Mouse (Mus musculus) cerebellum, adult 11 months (tissue): ENCODE measurements around the gene Tpi1.
"Not testable (repeated sequence)": the region's sequence is repeated elsewhere in the genome, so short reads cannot be mapped to it uniquely, and the experiment has no call there.

ENCODE experiments used
- DNase-seq: peaks from one replicate; pipeline ENCODE4 v3.0.0; 2022

Tpi1 gene

DNA sequence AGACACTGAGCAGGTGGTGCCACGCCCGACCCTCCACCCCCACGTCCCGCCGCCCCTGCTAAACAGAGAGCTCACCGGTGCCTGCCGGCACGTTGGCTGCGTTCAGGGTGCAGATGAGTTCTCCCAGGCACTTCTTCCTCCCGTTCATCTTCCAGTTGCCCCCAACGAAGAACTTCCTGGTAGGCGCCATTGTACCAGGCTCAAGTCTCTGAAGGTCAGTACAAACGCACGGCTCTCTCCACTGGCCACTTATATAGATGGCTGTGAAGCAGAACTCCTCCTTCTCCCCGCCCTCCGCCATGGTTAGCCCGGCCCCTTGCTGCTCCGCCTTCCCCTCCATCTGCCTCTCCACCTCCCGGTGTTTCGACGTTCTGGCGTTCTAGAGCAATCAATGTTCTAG, at the start of gene Tpi1:
TSS of gene Tpi1 (minus strand) at position 364 of the 400 bp plus-strand sequence.
- peak; percentile 91 for DNase-seq

DNA sequence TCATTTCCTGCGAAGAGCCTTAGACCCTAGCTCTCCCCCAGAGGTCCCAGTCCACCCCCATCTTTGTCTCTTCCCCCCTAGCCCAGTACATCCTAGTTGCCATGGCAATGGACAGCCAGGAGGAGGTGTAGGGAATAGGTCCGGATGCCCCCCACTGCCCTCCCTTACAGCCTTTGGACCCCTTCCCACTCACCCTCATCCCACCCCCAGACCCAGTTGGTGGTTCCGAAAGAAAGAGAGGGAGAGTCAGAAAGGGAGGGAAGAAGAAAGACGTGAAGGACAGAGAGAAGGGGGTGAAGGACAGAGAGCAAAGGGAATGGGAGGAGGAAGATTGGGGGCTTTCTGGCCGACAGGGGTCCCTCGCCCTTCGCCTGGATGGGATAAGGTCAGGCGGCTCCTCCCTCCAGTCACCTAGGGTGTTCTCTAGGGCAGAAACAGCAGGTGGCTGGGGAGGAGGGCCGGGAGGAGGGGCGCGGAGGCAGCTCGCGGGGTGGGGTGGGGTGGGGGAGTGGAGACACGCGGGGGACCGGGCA, 49.1 kb upstream of the Tpi1 start:
- peak; percentile 45 for DNase-seq

- DNase-seq, result peak; percentile 32
These were observed 48.5 kb upstream of the Tpi1 start for GRCm38 (mm10) chr6:124862406-124863124.

DNA sequence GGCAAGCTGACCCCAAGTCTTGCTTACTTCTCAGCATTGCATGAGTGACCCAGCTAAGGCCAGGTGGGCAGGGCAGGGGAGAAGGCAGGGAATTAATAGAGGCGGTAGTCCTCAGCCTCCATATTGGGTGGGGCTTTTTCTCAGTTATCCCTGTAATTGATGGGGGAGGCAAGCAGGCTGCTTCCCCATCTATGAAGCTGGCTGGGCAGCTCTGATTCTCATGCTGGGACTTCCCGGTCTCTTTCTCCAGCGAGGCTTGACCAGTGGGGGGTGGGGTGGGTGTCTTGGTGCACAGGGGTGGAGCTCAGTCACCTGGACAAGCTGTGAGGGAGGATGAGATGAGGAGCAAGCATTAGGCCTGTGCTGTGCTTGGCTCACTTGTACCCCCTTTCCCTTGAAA, 47.7 kb upstream of the Tpi1 start:
- DNase-seq, result no peak

- peak; percentile 42 for DNase-seq
These were observed 47.2 kb upstream of the Tpi1 start for GRCm38 (mm10) chr6:124861266-124861665.

DNA sequence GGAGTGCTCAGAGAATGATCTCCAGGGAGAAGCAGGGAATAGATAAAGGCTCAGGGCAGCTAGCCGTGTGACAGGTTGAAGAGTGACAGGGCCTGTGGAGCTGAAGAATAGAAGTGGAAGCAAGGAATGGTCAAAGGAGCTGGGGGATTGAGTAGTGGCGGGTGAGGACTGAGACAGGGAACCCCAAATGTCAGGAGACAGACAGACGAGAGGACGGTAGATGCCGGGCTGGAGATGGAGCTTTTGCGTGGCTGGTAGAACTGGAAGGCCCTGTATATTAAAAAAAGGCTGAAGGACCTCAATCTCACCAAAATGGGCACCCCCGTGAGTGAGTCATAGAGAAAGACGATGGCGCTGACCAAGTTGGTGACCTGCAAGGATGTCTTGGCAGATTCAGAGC, 46.4 kb upstream of the Tpi1 start:
- DNase-seq, result no peak

GRCm38 (mm10) chr6:124859725-124860124, 45.6 kb upstream of the Tpi1 start:
- DNase-seq, result peak; percentile 91

DNA sequence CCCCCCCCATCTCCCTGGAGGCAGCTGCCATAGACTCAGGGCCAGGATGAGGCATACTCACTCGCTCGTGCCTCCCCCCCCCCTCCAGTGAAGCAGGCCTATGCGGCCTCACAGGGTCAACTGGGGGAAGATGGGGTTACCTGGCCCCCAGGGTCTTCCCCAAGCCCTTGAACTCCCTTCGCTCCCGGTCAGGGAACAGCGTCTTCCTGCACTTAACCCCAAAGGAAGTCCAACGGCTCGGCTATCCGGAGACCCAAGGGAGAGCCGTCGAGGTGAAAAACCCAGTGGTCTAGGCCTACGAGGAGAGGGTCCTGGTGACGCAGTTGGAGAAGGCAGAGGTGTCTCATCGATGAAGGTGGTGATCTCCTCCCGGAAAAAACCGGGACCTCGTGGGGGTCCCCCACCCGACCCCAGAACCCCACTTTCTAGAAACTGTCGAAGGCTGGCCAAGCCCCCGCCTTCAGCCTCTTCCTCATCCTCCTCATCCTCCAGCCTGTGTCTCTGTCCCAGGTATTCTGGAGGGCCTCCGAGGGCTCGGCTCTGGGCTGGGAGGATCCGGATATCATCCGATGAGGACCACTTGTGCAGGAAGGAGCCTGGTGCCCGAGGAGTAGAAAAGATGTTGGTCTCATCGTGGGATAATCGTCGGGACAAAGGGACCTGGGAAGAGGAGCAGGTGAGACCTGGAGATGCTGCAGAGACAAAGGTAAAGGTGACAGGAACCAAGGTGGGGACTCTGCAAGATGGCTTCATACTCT, 44.6 kb upstream of the Tpi1 start:
- peak; percentile 43 for DNase-seq

DNA sequence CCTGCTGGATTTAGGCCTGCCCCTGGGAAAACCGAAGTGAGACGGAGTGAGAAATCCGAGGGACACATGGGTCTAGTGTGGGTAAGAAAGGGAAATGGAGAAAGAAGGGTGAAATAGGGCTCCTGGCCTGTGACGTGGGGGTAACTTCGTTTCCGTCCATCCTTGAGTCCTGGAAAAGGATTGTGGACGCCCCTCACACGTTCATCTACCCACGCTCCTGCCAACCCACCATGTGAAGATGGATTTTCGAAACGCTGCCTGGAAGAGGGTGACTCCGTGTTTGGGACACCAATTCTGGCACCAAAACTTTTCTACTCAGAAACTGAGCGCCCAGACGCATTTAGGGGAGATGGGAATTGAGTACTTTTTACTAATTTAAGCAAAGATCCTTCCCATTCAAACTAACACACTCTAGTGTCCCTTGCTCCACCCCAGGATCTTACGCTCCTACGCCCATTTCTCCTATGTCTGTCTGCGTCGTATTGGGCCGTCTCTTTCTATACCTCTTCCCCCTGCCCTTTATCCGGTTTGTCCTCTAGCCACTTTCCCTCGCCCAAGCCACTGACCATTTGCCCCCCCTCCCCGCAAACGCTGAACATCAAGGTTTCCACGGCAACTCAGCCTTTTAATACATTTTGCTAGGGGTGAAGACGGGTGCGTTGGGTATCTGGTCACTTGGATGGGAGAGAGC, 43.9 kb upstream of the Tpi1 start:
- DNase-seq, result peak; percentile 34

DNA sequence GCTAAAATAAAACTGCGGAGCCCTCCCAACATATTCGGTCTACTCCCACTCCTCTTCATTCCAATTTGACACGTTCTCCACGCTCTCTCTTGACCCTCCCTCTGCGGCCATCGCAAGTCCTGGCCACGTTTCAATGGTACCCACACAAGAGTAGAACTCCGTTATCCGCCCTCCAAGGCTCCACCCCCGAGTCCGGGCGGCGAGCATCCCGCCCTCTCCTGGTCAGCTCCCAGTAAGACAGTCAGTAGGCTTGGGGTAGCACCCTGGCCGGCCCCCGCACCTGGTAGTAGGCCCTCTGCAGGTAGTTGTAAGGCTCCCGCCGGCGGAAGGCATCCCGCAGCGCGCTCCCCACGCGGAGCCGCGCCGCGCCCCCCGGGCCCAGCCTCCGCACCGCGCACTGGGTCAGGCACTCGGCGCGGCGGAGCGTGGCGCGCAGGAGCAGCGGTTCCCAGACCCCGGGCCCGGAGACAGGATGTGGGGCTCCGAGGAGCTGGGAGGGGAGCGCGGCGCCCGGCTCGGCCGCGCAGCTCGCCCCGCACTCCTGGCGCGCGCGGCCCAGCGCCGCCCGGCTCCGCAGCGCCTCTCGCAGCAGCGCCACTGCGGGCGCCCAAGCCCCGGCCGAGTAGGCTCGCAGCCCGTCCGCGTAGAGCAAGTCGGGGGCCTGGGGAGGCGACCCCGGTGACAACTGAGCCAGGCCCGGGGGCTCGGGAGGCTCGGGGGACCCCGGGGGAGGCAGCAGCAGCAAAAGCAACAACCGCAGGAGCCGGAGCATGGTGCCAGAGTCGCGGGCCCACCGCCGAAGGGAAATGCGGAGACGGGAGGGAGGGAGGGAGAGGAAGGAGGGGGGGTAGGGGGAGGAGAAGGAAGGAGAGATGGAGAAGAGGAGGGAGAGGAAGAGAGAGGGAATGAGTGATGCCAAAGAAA, 43.1 kb upstream of the Tpi1 start, which contains the start of gene P3h3:
TSS of gene P3h3 (minus strand) at position 837 of the 924 bp plus-strand sequence.
- peak; percentile 90 for DNase-seq

DNA sequence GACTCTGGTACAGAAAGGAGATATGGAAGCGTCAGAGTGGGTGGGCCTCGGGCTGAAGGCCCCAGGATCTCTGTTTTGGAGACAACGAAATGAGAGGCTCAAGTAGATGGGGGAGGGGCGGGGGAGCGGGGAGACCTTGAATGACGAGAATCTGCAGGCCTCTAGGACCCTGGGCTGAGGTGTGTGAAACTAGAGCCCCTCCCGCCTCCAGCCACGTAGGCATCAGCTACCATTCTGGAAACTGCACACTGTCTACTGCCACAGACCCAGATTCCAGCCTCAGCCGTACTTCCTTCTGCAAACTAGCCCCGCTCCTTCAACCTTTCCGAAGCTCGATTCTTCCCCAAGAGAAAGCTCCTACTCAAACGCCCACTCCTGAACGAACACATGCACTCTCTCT, 42.2 kb upstream of the Tpi1 start:
- DNase-seq, result peak; percentile 46

DNA sequence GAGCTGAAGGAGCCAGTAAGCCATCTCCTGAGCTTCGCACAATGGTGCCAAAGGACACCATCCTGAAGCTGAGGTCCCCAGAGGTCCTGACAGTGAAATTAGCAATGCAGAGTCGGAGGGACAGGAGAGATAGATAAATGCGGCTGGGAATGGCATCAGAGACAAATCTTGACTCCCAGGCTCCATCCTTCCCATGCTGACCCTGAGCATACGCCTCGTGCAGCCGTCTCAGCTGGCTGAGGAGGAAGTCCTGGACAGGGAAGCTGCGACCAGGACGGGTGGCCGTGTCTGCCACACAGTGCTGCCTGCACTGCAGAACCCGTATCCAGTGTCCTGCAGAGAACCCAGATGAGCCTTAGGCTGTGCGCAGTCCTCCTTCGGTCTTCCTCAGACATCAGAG, 40.6 kb upstream of the Tpi1 start:
- DNase-seq, result no peak

- DNase-seq, result no peak
These were observed 36.4 kb upstream of the Tpi1 start for GRCm38 (mm10) chr6:124850535-124850934.

- DNase-seq, result peak; percentile 91
These were observed 33.2 kb upstream of the Tpi1 start for GRCm38 (mm10) chr6:124847305-124847704.

DNA sequence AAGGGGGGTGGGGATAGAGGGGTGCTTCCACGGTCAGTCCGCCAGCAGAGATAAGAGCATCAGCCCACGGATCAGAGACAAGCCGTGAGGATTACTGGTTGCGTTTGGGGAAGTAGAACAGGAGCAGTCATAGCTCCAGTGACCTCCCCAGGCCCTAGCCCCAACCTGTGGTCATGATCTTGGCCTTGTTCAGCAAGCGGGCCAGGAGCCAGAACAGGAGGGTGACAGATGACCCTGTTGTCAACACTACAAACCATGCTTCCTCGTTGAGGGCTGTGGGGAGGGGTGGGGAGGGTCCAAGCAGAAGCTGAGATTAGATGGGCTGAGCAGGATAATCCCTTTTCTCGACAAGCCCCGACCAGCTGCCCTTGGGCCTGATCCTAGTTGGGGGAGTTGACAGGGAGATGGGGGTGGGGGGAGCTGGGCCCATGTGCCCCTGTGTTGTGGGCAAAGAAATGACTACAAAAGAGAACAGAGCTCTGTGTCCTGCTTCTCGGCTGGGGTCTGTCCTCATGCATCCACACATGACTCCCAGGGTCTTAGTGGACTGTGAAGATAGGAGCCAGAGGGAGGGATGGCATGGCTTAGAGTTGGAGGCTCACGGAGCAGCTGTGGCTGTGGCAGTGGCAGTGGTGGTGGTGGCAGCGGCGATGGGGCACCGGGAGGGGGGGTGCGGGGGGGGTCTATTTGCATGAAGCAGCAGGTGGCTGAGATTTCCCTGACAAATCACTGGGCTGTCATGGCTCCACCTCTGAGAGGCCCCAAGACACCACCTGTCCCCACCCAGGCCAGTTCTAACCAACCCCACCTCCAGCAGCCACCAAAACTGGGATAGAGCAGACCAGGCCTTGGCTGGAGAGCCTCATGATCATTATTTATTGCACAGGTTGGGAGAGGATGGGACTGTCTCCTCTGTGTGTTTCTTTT, 26.4 kb upstream of the Tpi1 start, which contains the start of gene Gnb3:
TSS of gene Gnb3 (minus strand) at position 35 of the 927 bp plus-strand sequence.
- DNase-seq, result no peak

GRCm38 (mm10) chr6:124839805-124840204, 25.7 kb upstream of the Tpi1 start:
- DNase-seq, result no peak

DNA sequence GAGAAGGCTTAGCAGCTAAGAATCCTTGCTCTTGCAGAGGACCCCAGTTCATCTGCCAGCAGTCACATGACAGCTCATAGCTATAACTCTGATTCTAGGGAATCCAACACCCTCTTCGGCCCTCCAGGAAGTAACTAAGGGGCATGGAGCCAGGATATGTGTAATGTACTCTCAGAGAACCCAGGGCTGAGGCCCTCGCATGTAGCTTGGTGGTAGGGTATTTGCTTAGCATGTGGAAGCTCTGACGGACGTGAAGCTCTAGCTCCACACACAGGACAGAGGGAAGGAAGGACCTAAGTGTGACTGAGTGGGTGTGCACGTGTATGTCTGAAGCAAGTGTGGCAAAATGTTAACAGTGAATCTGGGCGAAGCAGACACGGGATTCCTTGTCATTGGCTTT, 22.3 kb upstream of the Tpi1 start:
- no peak for DNase-seq

GRCm38 (mm10) chr6:124835531-124835930, 21.4 kb upstream of the Tpi1 start:
- DNase-seq, result no peak

GRCm38 (mm10) chr6:124834512-124835081, 20.5 kb upstream of the Tpi1 start:
- no peak for DNase-seq

GRCm38 (mm10) chr6:124831649-124832048, 17.6 kb upstream of the Tpi1 start:
- no peak for DNase-seq

DNA sequence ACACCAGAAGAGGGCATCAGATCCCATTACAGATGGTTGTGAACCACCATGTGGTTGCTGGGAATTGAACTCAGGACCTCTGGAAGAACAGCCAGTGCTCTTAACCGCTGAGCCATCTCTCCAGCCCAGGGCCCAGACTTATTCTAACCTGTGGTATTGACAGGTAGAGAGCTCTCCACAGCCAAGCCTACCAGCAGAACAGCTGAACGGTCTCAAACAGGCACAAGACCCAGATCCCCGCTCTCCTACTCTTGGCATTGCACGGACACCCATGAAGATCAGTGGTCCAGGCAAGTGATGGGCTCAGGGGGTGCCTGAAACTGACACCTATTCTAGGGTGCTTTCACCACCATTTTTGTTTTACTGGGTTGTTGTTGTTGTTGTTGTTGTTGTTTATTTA, 17.1 kb upstream of the Tpi1 start:
- DNase-seq, result not testable (repeated sequence)
